Mouse (Mus musculus) adrenal gland, adult 10 weeks (tissue): Measurements from ENCODE around the gene Srsf4. TPM values are rescaled to one million over a fixed set of nuclear protein-coding genes. Genes with fewer than 3 reads are reported as not detected.

Experiments used
- polyA plus RNA-seq: library from polyadenylated mRNA; stranded (reverse); fragments of 350-450 nt; fragmentation: Illumina TruSeq; extraction: RNeasy Lipid Tissue Mini Kit (QIAGEN cat#74804); gene quantifications from one replicate; pipeline ENCODE4 v1.2.3, GENCODE M21; 2014; ENCODE audit warnings: low read depth, low replicate concordance

The Srsf4 gene
- polyA plus RNA-seq = 13.8 TPM

DNA sequence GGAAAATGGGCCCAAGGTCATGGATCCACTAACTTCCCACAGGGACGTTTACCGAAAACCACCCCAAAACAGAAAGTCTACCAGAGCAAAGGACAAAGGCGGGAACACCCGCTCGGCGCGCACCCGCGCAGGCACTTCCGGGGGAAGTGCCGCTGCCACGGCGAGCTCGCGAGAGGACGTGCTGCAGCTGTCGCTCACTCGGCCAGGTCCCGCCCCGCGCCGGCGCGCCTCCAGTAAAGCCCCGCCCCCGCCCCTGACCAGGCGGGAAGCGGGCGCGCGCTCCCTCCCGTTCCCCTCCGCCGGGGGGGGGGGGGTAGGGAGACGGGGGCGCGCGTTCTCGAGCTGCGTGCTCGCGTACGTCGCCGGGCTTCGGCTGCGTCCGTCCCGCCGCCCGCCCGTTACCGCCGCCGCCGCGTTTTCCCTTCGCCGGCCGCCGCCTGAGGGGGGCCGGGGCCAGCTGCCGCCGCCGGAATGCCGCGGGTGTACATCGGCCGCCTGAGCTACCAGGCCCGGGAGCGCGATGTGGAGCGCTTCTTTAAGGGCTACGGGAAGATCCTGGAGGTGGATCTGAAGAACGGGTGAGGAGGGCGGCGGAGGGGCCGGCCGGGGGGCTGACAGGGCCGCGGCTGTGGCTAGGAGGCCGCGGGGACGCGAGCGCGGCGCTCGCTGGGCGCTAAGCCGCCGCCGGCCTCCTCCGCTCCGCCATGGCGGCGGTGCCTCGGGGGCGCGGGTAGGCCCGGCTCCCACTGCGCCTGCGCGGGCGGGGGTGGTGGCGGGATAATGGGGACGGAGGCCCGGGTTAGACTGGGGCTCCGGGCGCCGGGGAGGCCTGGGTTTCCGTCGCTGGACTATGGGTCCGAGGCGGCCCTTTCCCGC, at the start of gene Srsf4:
Gene Srsf4, plus strand, starts transcription at position 325 of the 876 bp plus-strand sequence.

DNA sequence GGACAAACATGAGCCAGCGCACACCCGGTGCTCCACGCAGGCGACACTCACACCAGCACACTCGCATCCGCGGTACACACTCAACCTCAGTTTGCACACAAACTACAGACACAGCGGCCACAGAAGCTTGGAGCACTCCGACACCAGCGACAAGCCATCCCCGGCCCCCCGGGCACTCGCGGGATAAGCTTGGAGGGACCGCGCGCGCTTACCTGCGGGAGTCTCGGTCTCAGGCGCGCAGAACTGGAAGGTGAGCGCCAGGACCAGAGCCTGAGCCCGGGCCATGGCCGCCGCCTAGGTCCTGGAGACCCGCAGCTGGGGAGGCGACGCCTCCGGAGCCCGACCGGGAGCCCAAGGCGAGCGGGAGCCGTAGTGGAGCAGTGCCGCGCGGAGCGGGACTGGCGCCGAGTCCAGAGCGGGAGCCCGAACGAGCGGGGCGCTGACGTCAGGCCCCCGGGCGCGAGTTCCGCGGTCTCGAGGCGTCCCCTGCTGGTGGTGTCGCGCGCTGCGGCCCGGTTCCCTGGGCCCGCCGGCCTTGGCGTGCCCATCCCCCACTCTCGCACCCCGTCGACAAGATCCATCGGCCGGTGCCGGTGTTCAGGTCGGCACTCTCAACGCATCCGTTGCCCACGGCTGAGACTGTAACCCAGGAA, 35.4 kb upstream of the Srsf4 start, which contains the start of gene Ptpru:
Gene Ptpru, minus strand, starts transcription at position 417 of the 653 bp plus-strand sequence.

DNA sequence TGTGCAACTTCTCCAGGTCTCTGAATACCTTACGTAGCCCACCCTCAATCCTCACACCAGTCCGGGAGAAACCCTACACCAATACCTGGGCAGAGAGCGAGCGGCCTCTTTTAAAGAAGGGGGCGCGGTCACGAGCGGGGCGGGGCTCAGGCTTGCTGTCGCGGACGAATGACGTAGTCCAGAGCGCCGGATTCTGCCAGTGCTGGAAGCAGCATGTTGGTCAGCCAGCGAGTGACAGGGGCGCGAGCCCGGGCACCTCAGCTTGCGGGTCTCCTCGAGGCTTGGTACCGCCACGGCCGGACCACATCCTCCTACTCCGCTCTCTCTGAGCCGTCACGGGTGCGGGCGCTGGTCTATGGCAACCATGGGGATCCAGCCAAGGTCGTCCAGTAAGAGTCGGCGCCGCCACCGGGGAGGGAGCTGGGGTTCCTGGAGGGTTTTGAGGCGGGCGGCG, 30.1 kb upstream of the Srsf4 start, which contains the start of gene Mecr:
Gene Mecr, plus strand, starts transcription at position 181 of the 454 bp plus-strand sequence.

DNA sequence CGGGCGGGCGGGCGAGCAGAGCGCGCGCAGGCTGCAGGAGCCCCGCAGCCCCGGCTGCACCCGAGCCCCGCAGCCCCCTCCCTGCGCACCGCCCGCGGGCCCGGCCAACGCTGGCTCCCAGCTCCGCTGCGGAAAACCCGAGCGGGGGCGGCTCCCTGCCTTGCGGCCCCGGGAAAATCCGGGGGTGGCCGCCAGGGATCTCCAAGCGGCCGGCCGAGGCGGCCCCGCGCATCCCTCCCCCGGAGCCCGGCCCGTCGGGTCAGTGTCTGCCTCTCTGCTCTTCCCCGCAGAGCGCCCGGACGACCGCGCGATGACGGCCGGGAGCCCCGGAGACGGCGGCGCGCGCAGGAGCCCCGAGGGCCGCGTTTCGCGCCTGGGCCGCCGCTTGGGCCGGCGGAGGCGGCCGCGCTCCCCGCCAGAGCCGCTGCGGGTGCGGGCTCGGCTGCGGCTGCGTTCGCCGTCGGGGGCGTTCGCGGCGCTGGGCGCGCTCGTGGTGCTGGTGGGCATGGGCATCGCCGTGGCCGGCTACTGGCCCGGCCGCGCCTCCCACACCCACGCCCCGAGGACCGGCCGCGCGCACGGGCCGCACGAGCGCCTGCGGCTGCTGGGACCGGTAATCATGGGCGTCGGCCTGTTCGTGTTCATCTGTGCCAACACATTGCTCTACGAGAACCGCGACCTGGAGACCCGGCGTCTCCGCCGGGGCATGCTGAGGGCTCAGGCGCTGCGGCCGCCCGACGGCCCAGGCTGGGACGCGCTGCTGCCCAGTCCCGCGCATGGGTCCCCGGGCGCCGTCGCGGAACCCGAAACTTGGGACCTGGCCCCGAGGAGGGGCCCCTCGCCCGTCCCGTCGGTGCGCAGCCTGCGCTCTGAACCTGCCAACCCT, 48.3 kb downstream of the Srsf4 start, which contains the start of gene Tmem200b:
Gene Tmem200b, plus strand, starts transcription at position 311 of the 886 bp plus-strand sequence.

Other genes with a start within 250 kb of the Srsf4 start
- gene Ptpru, start 35.3 kb upstream of the Srsf4 start, polyA plus RNA-seq = 14.8 TPM
- 4.8 TPM for gene Mecr, start 30.1 kb upstream of the Srsf4 start, polyA plus RNA-seq
- not detected for gene Tmem200b, start 48.2 kb downstream of the Srsf4 start, polyA plus RNA-seq
- not detected for gene Gm10300, start 201.1 kb downstream of the Srsf4 start, polyA plus RNA-seq
- 43.0 TPM for gene Epb41, start 201.7 kb downstream of the Srsf4 start, polyA plus RNA-seq